Mouse (Mus musculus) thymus, adult 18-20 months (tissue): ENCODE data around the gene Prl7d1.
"Not testable (repeated sequence)": the region's sequence is repeated elsewhere in the genome, so short reads cannot be mapped to it uniquely, and the experiment has no call there.

ENCODE experiments used
- DNase-seq, 2 experiments: peaks; one replicate each; pipeline ENCODE4 v3.0.0; 2022; ENCODE audit warnings: mixed read lengths in 2 of 2

Gene Prl7d1

GRCm38 (mm10) chr13:27716636-27717035 lies at the start of gene Prl7d1:
Prl7d1 (minus strand) TSS chr13:27716736.
- no peak for DNase-seq

- no peak for DNase-seq
Measured at GRCm38 (mm10) chr13:27734512-27735186, 18.1 kb upstream of the Prl7d1 start.

GRCm38 (mm10) chr13:27730286-27730959 lies 13.9 kb upstream of the Prl7d1 start:
- not testable (repeated sequence) for DNase-seq

GRCm38 (mm10) chr13:27725057-27725456 lies 8.5 kb upstream of the Prl7d1 start:
- DNase-seq = not testable (repeated sequence)

GRCm38 (mm10) chr13:27706521-27706920 lies 10.0 kb downstream of the Prl7d1 start:
- no peak for DNase-seq

- DNase-seq = no peak
Measured at GRCm38 (mm10) chr13:27667936-27668335, 48.6 kb downstream of the Prl7d1 start, which contains the start of gene Prl7a2. Prl7a2 (minus strand) TSS chr13:27668036.

GRCm38 (mm10) chr13:27660747-27661146 lies 55.8 kb downstream of the Prl7d1 start:
- DNase-seq = no peak
